Mouse (Mus musculus): ENCODE data around the gene Rtp2. TPM values are rescaled to one million over a fixed set of nuclear protein-coding genes. Genes with fewer than 3 reads are reported as not detected.
A peak's percentile ranks its signal among the peaks of the same experiment; 100 is the strongest.

Rtp2 gene
- polyA plus RNA-seq (2015; fragmentation: Nextera tagmentation; extraction: Ambion mirVana): 0.17 TPM in 1 of 2 replicates, not detected in the other

DNA sequence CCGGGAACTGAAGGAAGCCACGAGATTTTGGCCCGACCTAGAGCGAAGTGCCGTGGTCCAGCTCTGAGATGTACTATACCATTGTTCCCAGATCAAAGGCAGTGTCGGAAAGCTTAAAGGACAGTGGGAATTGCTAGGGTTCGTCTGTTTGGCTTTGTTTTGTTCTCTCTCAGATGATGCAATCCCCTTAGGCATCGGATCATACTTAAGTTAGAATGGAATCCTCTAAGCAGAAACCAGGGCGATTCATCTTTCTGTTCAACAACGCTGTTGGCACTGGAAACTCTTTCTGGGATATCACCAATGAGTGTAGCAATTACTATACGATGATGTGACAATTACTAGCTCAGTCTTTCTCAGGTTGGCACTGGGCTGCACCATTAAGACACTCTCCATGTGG, at the start of gene Rtp2:
Gene Rtp2, minus strand, starts transcription at position 101 of the 400 bp plus-strand sequence.
- WGBS: 74% methylated on average over 11 of the region's 11 CpGs

DNA sequence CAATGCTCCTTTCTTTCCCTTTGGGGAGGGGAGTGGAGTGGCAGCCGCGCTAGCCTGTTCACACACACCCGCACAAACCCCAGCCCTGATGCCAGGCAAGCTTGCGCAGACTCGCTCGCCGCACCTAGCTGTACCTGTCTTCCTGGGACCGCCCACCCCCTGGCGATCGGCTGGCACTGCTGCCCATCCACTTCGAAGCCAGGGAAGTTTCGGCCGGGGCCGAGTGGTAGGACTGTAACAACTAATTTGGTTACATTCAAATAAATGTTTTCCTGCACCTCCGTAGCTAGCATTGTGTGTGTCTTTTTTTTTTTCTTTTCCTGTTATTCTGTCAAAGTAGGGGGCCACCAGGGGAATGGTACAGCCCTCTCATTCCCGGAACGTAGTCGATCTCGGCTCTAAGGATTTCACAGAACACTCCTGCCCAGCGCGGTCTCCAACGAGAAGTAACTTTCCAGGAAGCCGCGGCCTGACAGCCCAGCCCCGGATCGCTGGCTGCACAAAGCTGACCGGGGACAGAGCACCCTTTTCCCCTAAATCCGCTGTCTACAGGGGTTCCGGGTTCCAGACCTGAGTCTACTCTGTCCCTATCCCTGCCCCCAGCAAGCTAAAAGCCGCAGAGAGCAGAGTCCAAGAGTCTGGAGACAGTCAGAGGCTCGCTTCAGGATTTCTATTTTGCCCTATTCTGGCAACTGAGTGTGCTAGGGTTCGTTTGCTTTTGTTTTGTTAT, 49.0 kb upstream of the Rtp2 start:
- Histone ChIP-seq H3K4me3 (peak overlapping the region; percentile 43), H3K4me1 (replicated peaks) (peaks cover 54% of the 10 kb centered on the region), H3K4me2 (peak overlapping the region; percentile 99), H3K9me3 (no peaks in the 10 kb centered on the region), H3K36me3 (no peaks in the 10 kb centered on the region), H3K27me3 (peaks cover 40% of the 10 kb centered on the region), H3K9ac (0 out of 2 replicates have a peak overlapping the region, but pooled peaks have one; percentile 23), H3K27ac (replicated peaks) (no peak overlapping the region)
- ATAC-seq (ENCODE audit: low FRiP score, low read depth): no peak
- WGBS: 4% methylated on average over 32 of the region's 32 CpGs

More for the DNA sequence above, at the start of gene Rtp2:
- no peaks in the 10 kb centered on the region for H3K27me3 ChIP-seq
- H3K27ac ChIP-seq (replicated peaks): no peak within 1 kb of the TSS
- ATAC-seq (ENCODE audit: low FRiP score, low read depth): no peak
- no peaks in the 10 kb centered on the region for H3K9me3 ChIP-seq
- H3K9ac ChIP-seq: no peak within 1 kb of the TSS
- H3K36me3 ChIP-seq: no peaks in the 10 kb centered on the region
- no peak within 1 kb of the TSS for H3K4me3 ChIP-seq
- H3K4me1 ChIP-seq (replicated peaks): no peaks in the 10 kb centered on the region
- no peak within 1 kb of the TSS for H3K4me2 ChIP-seq

DNA sequence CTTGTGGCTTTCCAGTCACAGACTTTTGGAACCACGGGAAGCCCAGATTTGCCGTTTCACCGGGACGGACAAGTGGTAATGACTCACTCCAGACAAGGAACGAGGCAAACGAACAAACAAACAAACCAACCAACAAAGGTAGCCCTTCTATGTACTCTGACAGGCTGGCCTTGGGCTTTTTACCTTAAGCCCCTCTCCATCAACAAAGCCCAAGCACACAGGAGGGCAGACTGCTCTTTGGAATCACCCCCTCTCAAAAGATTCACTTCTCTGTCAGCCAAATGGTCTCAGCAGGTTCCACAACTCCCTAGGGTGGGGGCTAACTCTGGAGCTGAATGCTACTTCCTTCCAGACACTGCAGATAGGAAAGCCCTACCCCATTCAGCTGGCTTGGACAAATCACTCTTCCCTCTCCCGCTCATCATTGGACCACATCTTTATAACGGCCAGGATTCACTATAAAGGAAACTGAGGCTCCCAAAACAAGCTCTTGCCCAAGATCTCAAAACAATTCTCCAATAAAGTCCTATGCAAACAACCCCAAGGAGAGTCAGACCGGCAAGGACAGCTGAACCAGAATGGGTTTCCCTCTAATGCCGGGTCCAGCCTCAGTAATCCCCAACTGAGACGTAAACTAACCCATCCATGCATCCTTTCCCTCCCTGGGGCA, 48.1 kb upstream of the Rtp2 start:
- Histone ChIP-seq H3K4me3 (peak overlapping the region; percentile 43), H3K27ac (replicated peaks) (no peak overlapping the region), H3K36me3 (no peaks in the 10 kb centered on the region), H3K4me2 (peak overlapping the region; percentile 99), H3K9ac (0 out of 2 replicates have a peak overlapping the region, but pooled peaks have one; percentile 23), H3K27me3 (peaks cover 32% of the 10 kb centered on the region), H3K9me3 (no peaks in the 10 kb centered on the region), H3K4me1 (replicated peaks) (peaks cover 48% of the 10 kb centered on the region)
- ATAC-seq (ENCODE audit: low FRiP score, low read depth): no peak
- WGBS: 7% methylated on average over 11 of the region's 11 CpGs

- Histone ChIP-seq H3K9me3 (no peaks in the 10 kb centered on the region), H3K4me1 (replicated peaks) (peaks cover 40% of the 10 kb centered on the region), H3K9ac (no peak overlapping the region), H3K4me2 (no peak overlapping the region), H3K27me3 (peaks cover 24% of the 10 kb centered on the region), H3K27ac (replicated peaks) (no peak overlapping the region), H3K4me3 (no peak overlapping the region), H3K36me3 (no peaks in the 10 kb centered on the region)
- 88% methylated on average over 9 of the region's 9 CpGs for WGBS
- no peak for ATAC-seq (ENCODE audit: low FRiP score, low read depth)
Observed at GRCm38 (mm10) chr16:23979446-23979845, 47.3 kb upstream of the Rtp2 start.

GRCm38 (mm10) chr16:23978495-23978894, 46.3 kb upstream of the Rtp2 start:
- WGBS: 77% methylated on average over 4 of the region's 4 CpGs
- peaks cover 23% of the 10 kb centered on the region for H3K27me3 ChIP-seq

GRCm38 (mm10) chr16:23977732-23978131, 45.5 kb upstream of the Rtp2 start:
- no peak overlapping the region for H3K27ac ChIP-seq (replicated peaks)
- H3K36me3 ChIP-seq: no peaks in the 10 kb centered on the region
- no peak for ATAC-seq (ENCODE audit: low FRiP score, low read depth)
- H3K4me3 ChIP-seq: no peak overlapping the region
- H3K4me1 ChIP-seq (replicated peaks): peaks cover 25% of the 10 kb centered on the region
- H3K9me3 ChIP-seq: no peaks in the 10 kb centered on the region
- no peak overlapping the region for H3K9ac ChIP-seq
- 82% methylated on average over 3 of the region's 3 CpGs for WGBS
- H3K27me3 ChIP-seq: peaks cover 23% of the 10 kb centered on the region
- H3K4me2 ChIP-seq: no peak overlapping the region

More at GRCm38 (mm10) chr16:23978495-23978894, 46.3 kb upstream of the Rtp2 start:
- no peak for ATAC-seq (ENCODE audit: low FRiP score, low read depth)
- H3K27ac ChIP-seq (replicated peaks): no peak overlapping the region
- peaks cover 33% of the 10 kb centered on the region for H3K4me1 ChIP-seq (replicated peaks)
- no peak overlapping the region for H3K4me2 ChIP-seq
- no peaks in the 10 kb centered on the region for H3K36me3 ChIP-seq
- no peak overlapping the region for H3K9ac ChIP-seq
- no peaks in the 10 kb centered on the region for H3K9me3 ChIP-seq
- no peak overlapping the region for H3K4me3 ChIP-seq

DNA sequence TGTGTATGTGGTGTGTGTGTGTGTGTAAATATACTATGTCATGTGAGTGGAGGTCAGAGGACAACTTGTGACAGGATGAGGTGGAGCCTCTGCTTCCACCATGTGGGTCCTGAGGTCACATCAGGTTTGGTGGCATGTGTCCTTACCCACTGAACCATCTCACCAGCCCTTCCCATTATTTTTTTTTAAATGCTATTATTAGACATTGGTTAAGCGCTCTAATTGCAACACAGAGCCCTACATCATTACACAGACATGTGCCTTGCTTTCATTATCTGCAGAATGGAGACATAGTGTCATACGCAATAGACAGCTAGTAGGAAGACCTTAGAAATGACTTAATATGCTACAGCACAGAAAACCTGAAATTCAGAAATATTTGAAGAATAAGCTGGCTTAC, 44.0 kb upstream of the Rtp2 start:
- no peak overlapping the region for H3K4me2 ChIP-seq
- peaks cover 10% of the 10 kb centered on the region for H3K4me1 ChIP-seq (replicated peaks)
- H3K36me3 ChIP-seq: no peaks in the 10 kb centered on the region
- H3K27me3 ChIP-seq: peaks cover 18% of the 10 kb centered on the region
- H3K4me3 ChIP-seq: no peak overlapping the region
- H3K9me3 ChIP-seq: no peaks in the 10 kb centered on the region
- H3K27ac ChIP-seq (replicated peaks): no peak overlapping the region
- 94% methylated on average over 2 of the region's 2 CpGs for WGBS
- H3K9ac ChIP-seq: no peak overlapping the region
- ATAC-seq (ENCODE audit: low FRiP score, low read depth): no peak

DNA sequence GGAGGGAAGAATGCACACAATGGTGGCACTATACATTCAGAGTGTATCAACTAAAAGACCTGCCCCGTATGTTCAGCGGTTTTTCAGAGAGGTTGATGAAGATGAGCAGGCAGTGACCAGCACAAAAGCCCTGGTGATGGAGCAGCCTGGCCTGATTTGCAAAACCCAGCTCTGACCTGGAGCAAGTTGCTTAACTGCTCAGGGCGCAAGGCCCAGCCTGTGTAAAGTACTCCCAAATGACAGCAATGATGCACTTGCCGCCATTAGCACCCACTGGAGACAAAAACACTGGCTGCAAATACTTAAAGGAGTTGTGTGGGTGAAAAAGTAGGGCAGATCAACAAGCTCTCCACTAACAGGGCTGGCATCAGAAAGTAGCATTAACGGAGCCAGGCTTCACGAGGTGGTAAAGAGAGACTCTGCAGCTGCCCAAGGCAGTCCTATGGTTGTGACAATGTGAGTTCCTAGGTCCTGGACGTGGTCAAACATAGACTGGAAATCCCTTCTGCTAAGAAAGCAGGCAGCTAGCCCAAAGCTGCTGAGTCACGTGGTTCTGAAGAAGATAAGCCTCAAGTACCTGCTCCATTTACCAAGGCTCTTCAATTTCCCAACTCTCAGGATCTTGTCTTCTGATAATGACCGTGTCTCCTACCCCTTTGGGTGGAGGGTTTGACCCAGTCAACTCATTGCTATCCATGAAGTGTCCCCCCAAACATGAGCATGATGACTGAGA, 41.6 kb upstream of the Rtp2 start:
- H3K36me3 ChIP-seq: no peaks in the 10 kb centered on the region
- no peak overlapping the region for H3K4me2 ChIP-seq
- no peaks in the 10 kb centered on the region for H3K9me3 ChIP-seq
- H3K4me3 ChIP-seq: no peak overlapping the region
- H3K4me1 ChIP-seq (replicated peaks): no peaks in the 10 kb centered on the region
- no peak for ATAC-seq (ENCODE audit: low FRiP score, low read depth)
- no peaks in the 10 kb centered on the region for H3K27me3 ChIP-seq
- H3K27ac ChIP-seq (replicated peaks): no peak overlapping the region
- WGBS: 90% methylated on average over 9 of the region's 9 CpGs
- no peak overlapping the region for H3K9ac ChIP-seq

GRCm38 (mm10) chr16:23972901-23973300, 40.7 kb upstream of the Rtp2 start:
- WGBS: 72% methylated on average over 11 of the region's 11 CpGs
- Histone ChIP-seq H3K9ac (no peak overlapping the region), H3K9me3 (no peaks in the 10 kb centered on the region), H3K36me3 (no peaks in the 10 kb centered on the region), H3K4me3 (no peak overlapping the region), H3K27ac (replicated peaks) (no peak overlapping the region), H3K4me2 (no peak overlapping the region), H3K27me3 (no peaks in the 10 kb centered on the region), H3K4me1 (replicated peaks) (no peaks in the 10 kb centered on the region)
- no peak for ATAC-seq (ENCODE audit: low FRiP score, low read depth)

DNA sequence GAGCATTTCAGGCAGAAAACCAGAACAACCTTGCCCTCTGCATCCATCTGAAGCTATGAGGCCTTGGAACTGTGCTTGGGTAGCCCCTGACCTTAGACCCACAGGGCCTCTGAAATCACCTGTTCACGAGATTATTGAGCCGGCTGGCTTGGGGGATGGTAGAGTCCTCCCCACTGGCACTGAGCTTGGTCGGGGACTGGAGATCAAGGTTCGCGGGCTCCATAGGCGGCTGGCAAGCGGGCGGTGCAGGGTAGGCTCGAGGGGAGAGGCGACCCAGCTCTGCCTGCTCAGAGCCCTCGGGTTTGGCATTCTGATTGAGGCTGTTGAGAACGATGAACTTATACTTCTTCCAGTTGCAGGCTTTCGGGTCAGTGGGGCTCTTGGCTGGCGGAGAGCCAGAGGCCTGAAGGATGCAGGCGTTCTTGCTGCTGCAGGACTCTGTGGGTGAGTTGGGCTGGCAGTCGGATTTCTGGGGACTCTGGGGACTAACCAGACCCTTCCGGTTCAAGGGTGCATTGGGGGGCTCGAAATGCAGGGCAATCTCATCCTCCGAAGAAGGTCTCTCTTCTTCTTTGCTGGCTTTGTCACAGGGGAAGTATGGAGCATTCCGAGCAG, 40.0 kb upstream of the Rtp2 start:
- no peak for ATAC-seq (ENCODE audit: low FRiP score, low read depth)
- no peak overlapping the region for H3K4me3 ChIP-seq
- H3K27me3 ChIP-seq: no peaks in the 10 kb centered on the region
- 83% methylated on average over 20 of the region's 20 CpGs for WGBS
- no peak overlapping the region for H3K9ac ChIP-seq
- no peaks in the 10 kb centered on the region for H3K36me3 ChIP-seq
- H3K4me1 ChIP-seq (replicated peaks): no peaks in the 10 kb centered on the region
- no peak overlapping the region for H3K4me2 ChIP-seq
- H3K27ac ChIP-seq (replicated peaks): no peak overlapping the region
- H3K9me3 ChIP-seq: no peaks in the 10 kb centered on the region

DNA sequence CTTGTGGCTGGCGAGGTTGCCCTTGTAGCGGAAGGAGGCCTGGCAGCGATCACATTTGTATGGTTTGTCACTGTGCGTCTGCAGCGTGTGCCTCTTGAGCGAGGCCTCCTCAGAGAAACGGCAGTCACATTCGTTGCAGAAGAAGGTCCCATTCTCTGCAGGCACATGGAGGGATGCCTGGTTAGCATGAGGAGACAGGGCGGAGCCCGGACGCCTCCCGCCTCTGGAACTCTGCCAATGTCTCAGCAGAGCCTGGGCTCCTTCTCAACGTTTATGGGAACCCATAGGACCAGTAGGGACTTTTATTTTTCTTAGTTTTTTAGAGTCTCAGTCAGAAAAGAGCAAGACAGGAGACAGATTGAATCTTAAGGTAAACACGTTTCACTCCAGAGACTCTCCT, 37.7 kb upstream of the Rtp2 start:
- WGBS: 83% methylated on average over 14 of the region's 14 CpGs
- H3K4me2 ChIP-seq: no peak overlapping the region
- no peaks in the 10 kb centered on the region for H3K27me3 ChIP-seq
- no peaks in the 10 kb centered on the region for H3K4me1 ChIP-seq (replicated peaks)
- no peaks in the 10 kb centered on the region for H3K9me3 ChIP-seq
- no peak overlapping the region for H3K9ac ChIP-seq
- no peak overlapping the region for H3K27ac ChIP-seq (replicated peaks)
- no peak overlapping the region for H3K4me3 ChIP-seq
- no peak for ATAC-seq (ENCODE audit: low FRiP score, low read depth)
- no peaks in the 10 kb centered on the region for H3K36me3 ChIP-seq

All from hindbrain, embryonic 15.5 days (tissue).